Mouse (Mus musculus) forebrain, embryonic 11.5 days (tissue): Measurements from ENCODE around the gene Tmem37. TPM values are rescaled to one million over a fixed set of nuclear protein-coding genes. Genes with fewer than 3 reads are reported as not detected.
"Not testable (repeated sequence)": the region's sequence is repeated elsewhere in the genome, so short reads cannot be mapped to it uniquely, and the experiment has no call there.

Source experiments
- ATAC-seq: fragments of 200-750 bp; cut with Nextera tagmentation; replicated peaks from 2 replicates; pipeline ENCODE4 v1.8.0; 2017; ENCODE audit warnings: moderate TSS enrichment; ENCODE audit not compliant: low FRiP score
- DNase-seq: peaks from one replicate; pipeline ENCODE4 v3.0.0-alpha.2; 2017; ENCODE audit warnings: low spot score
- H3K27ac ChIP-seq: fragments of 300-500 bp; sonication (generic); 2 replicates; pipeline ENCODE4 v1.5.1; 2014; ENCODE audit warnings: low read depth, low read length
- H3K27me3 ChIP-seq: fragments of 300-500 bp; sonication (generic); 2 replicates; pipeline ENCODE4 v1.6.1; 2014; ENCODE audit warnings: mild to moderate bottlenecking, low read length, mixed read lengths; ENCODE audit not compliant: control insufficient read depth, insufficient read depth
- H3K36me3 ChIP-seq: fragments of 300-500 bp; sonication (generic); 2 replicates; pipeline ENCODE4 v1.6.1; 2014; ENCODE audit warnings: mild to moderate bottlenecking, low read length, moderate library complexity, mixed read lengths; ENCODE audit not compliant: control insufficient read depth, insufficient read depth
- H3K4me1 ChIP-seq: fragments of 300-500 bp; sonication (generic); replicated peaks from 2 replicates; pipeline ENCODE4 v1.6.1; 2014; ENCODE audit warnings: low read length, mixed read lengths; ENCODE audit not compliant: control insufficient read depth, insufficient read depth
- H3K4me2 ChIP-seq: fragments of 300-500 bp; sonication (generic); 2 replicates; pipeline ENCODE4 v1.6.1; 2014; ENCODE audit warnings: low read depth, mild to moderate bottlenecking, low read length, moderate library complexity, mixed read lengths; ENCODE audit not compliant: severe bottlenecking
- H3K4me3 ChIP-seq: fragments of 300-500 bp; sonication (generic); 2 replicates; pipeline ENCODE4 v1.5.1; 2014; ENCODE audit warnings: low read depth, low read length
- H3K9ac ChIP-seq: fragments of 300-500 bp; sonication (generic); 2 replicates; pipeline ENCODE4 v1.6.1; 2014; ENCODE audit warnings: low read length
- H3K9me3 ChIP-seq: fragments of 300-500 bp; sonication (generic); 2 replicates; pipeline ENCODE4 v1.6.1; 2016; ENCODE audit warnings: low read length, mixed read lengths; ENCODE audit not compliant: control insufficient read depth
- WGBS: fragments of 180-500 bp; shearing (Covaris S2); extraction: QIAGEN DNeasy Blood & Tissue Kit; methylation state at CpG from one replicate; pipeline ENCODE4 v1.1.7; 2014; 5-methylcytosine and 5-hydroxymethylcytosine counted together
- polyA plus RNA-seq: library from polyadenylated mRNA; unstranded; fragments of >200 nt; fragmentation: Nextera tagmentation; extraction: Ambion mirVana; gene quantifications from 2 replicates; pipeline ENCODE4 v1.2.1, GENCODE M21; 2014

Tmem37 gene
- polyA plus RNA-seq, 1 experiment from 2014 or later = 5.3 TPM

- no peak for DNase-seq
These were observed 25.6 kb upstream of the Tmem37 start for GRCm38 (mm10) chr1:120099483-120099882.

GRCm38 (mm10) chr1:120098327-120098726, 24.5 kb upstream of the Tmem37 start:
- Histone ChIP-seq H3K9me3 (no peaks in the 10 kb centered on the region), H3K9ac (no peak overlapping the region), H3K4me3 (no peak overlapping the region), H3K27ac (no peak overlapping the region), H3K27me3 (no peaks in the 10 kb centered on the region), H3K4me1 (no peaks in the 10 kb centered on the region), H3K4me2 (no peak overlapping the region), H3K36me3 (no peaks in the 10 kb centered on the region)
- 16% methylated on average over 7 of the region's 7 CpGs for whole genome bisulfite sequencing
- ATAC-seq (no peak), DNase-seq (peak; percentile 72)

More at GRCm38 (mm10) chr1:120099483-120099882, 25.6 kb upstream of the Tmem37 start:
- no peaks in the 10 kb centered on the region for H3K4me1 ChIP-seq
- no peak overlapping the region for H3K4me2 ChIP-seq
- WGBS = 74% methylated on average over 6 of the region's 6 CpGs
- H3K9ac ChIP-seq = no peak overlapping the region
- H3K36me3 ChIP-seq = no peaks in the 10 kb centered on the region
- no peak overlapping the region for H3K27ac ChIP-seq
- no peak for ATAC-seq
- H3K4me3 ChIP-seq = no peak overlapping the region
- no peaks in the 10 kb centered on the region for H3K27me3 ChIP-seq
- no peaks in the 10 kb centered on the region for H3K9me3 ChIP-seq

DNA sequence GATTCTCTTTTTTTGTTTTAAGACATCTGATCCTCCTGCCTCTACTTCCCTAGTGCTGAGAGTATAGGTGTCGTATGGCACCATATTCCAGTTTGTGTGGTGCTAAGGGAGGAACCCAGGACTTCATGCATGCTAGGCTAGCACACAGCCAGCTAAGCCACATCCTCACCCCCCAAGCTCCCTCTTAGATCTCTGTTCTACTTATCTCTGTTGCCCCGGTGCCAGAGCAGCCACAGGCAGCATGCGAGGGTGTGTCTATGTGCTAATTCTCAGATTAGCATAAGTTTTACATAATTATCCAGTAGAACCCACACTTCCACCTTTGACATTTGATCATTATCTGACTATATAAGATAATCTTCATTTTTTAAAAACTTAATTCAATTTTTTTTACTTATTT, 21.0 kb upstream of the Tmem37 start:
- H3K27ac ChIP-seq = no peak overlapping the region
- DNase-seq = no peak
- no peaks in the 10 kb centered on the region for H3K4me1 ChIP-seq
- H3K9me3 ChIP-seq = no peaks in the 10 kb centered on the region; the same call in 1 of the 2 replicates
- 81% methylated on average over 3 of the region's 3 CpGs for WGBS
- no peaks in the 10 kb centered on the region for H3K27me3 ChIP-seq
- H3K4me3 ChIP-seq = no peak overlapping the region
- H3K4me2 ChIP-seq = no peak overlapping the region
- no peaks in the 10 kb centered on the region for H3K36me3 ChIP-seq
- no peak for ATAC-seq
- no peak overlapping the region for H3K9ac ChIP-seq

DNA sequence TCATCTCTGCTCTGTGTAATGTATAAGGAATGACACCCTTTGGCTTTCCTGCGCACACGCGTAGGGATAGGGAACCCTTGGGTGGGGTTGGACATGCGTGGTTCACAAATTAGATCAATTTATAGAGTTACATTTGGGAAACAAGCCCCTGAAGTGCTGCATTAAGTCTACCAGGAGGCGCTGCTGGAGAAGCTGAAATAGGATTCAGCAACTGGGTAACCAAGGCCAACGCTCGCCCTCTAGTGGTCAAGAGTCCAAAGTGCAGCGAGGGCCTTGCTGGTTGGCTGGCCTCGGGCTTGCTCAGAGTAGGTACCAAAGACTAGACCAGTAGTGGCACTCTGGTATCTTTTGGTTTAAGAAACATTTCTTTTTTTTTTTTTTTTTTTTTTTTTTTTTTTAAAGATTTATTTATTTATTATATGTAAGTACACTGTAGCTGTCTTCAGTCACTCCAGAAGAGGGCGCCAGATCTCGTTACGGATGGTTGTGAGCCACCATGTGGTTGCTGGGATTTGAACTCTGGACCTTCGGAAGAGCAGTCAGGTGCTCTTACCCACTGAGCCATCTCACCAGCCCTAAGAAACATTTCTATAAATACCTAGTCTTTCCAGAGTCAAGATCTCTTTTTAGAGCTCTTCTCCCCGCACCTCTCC, 19.7 kb upstream of the Tmem37 start:
- H3K36me3 ChIP-seq, H3K9ac ChIP-seq, H3K9me3 ChIP-seq, H3K4me1 ChIP-seq, H3K4me2 ChIP-seq, H3K27me3 ChIP-seq, H3K4me3 ChIP-seq, H3K27ac ChIP-seq: not testable (repeated sequence)
- 52% methylated on average over 11 of the region's 14 CpGs for WGBS
- DNase-seq (peak; percentile 90), ATAC-seq (peak; percentile 70)

DNA sequence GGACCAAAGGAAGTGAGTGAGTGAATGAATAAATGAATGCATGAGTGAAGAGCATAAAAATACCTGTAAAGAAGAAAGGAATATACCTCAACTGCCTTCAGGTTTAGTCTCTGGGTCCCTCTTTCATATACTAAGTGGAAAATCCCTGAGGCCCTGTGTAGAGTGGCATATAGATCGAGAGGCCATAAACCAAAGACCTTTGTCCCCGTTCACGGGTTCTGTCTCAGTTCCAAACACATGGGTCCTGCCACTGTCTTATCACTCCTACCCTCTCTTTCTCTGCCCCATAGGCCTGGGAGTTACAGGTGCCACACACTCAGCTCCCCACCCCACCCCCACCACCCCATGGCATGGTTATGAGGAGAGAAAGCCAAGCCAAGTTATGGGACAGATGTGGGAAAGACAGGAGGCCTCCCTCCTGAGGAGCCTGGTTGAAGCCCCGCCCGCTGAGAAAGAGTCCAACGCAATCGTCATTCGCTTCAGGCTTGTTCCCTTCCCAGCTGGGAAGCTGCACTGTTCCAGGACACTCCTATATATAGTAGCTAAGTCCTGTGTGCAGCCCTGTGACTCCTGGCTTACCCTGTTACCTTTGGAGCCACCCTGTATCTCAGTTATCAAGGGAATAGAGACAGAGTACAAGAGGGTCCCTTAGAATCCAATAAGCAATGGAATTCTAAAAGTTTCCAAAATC, 17.2 kb upstream of the Tmem37 start:
- no peaks in the 10 kb centered on the region for H3K4me1 ChIP-seq
- no peak overlapping the region for H3K4me3 ChIP-seq
- DNase-seq (no peak), ATAC-seq (no peak)
- no peaks in the 10 kb centered on the region for H3K36me3 ChIP-seq
- no peak overlapping the region for H3K27ac ChIP-seq
- no peaks in the 10 kb centered on the region; the same call in 1 of the 2 replicates for H3K9me3 ChIP-seq
- WGBS = 90% methylated on average over 8 of the region's 8 CpGs
- H3K9ac ChIP-seq = no peak overlapping the region
- H3K4me2 ChIP-seq = no peak overlapping the region
- no peaks in the 10 kb centered on the region for H3K27me3 ChIP-seq

DNA sequence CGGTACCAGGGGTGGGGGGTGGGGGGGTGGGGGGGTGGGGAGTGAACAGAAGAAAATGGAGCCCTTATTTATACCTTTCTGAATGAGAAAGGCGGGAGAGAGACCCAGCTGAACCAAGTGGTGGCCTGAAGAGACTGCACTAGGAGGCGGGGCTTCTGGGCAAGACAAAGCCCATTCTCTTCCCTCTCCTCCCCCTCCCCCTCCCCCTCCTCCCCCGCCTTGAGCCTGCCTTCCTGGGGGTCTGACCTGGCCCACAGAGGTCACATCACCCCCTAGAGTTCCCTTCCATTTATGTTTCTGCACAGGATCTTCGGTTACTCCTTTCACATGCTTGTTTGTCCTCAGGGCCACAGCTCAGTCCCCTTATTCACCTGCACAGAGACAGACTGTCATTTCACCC, 15.3 kb upstream of the Tmem37 start:
- Histone ChIP-seq H3K27ac (no peak overlapping the region), H3K27me3 (no peaks in the 10 kb centered on the region), H3K9me3 (no peaks in the 10 kb centered on the region; the same call in 1 of the 2 replicates), H3K4me3 (no peak overlapping the region), H3K36me3 (no peaks in the 10 kb centered on the region), H3K9ac (no peak overlapping the region), H3K4me2 (no peak overlapping the region), H3K4me1 (no peaks in the 10 kb centered on the region)
- ATAC-seq = no peak
- WGBS = 9% methylated on average over 4 of the region's 5 CpGs
- no peak for DNase-seq

- H3K9me3 ChIP-seq = no peaks in the 10 kb centered on the region
- no peak overlapping the region for H3K9ac ChIP-seq
- DNase-seq (no peak), ATAC-seq (no peak)
- no peaks in the 10 kb centered on the region for H3K4me1 ChIP-seq
- no peaks in the 10 kb centered on the region for H3K27me3 ChIP-seq
- 68% methylated on average over 13 of the region's 13 CpGs for WGBS
- no peak overlapping the region for H3K4me3 ChIP-seq
- H3K4me2 ChIP-seq = no peak overlapping the region
- H3K27ac ChIP-seq = no peak overlapping the region
- H3K36me3 ChIP-seq = no peaks in the 10 kb centered on the region
These were observed 12.8 kb upstream of the Tmem37 start for GRCm38 (mm10) chr1:120086644-120087043.

DNA sequence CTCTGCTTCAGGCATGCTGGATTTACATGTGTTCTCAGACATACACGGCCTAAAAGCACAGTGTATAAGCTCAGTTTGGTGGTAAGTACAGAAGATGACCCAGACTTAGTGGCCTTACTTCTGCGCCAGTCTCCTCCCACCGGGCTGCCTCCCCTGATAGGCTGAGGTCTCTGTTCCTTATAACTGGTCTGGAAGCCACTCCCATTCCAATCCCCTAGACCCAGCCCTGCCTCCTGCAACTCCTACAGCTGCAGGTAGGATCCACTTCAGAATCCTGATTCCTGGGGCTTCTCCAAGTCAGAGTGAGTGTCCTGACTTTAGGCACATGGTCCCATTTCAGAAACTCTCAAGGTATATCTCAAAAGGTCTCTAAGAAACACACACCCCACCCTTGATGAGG, 11.8 kb upstream of the Tmem37 start:
- Histone ChIP-seq H3K4me1 (no peaks in the 10 kb centered on the region), H3K9ac (no peak overlapping the region), H3K4me3 (no peak overlapping the region), H3K36me3 (no peaks in the 10 kb centered on the region), H3K4me2 (no peak overlapping the region), H3K9me3 (no peaks in the 10 kb centered on the region), H3K27me3 (no peaks in the 10 kb centered on the region), H3K27ac (no peak overlapping the region)
- ATAC-seq = no peak
- 75% methylated on average over 3 of the region's 3 CpGs for WGBS
- no peak for DNase-seq
